Mouse (Mus musculus) neural tube, embryonic 15.5 days (tissue): ENCODE results near the gene Dnajb12. TPM values are rescaled to one million over a fixed set of nuclear protein-coding genes. Genes with fewer than 3 reads are reported as not detected.

Experiments
- ATAC-seq: fragments of 200-750 bp; cut with Nextera tagmentation; 2 replicates; pipeline ENCODE4 v1.8.0; 2017; ENCODE audit warnings: mild to moderate bottlenecking, moderate TSS enrichment, moderate library complexity; ENCODE audit not compliant: low FRiP score
- H3K27ac ChIP-seq: fragments of 300-500 bp; sonication (generic); replicated peaks from 2 replicates; pipeline ENCODE4 v1.5.1; 2015; ENCODE audit warnings: mild to moderate bottlenecking, inconsistent platforms
- H3K27me3 ChIP-seq: fragments of 300-500 bp; sonication (generic); replicated peaks from 2 replicates; pipeline ENCODE4 v1.6.1; 2015; ENCODE audit warnings: inconsistent platforms
- H3K36me3 ChIP-seq: fragments of 300-500 bp; sonication (generic); 2 replicates; pipeline ENCODE4 v1.6.1; 2015; ENCODE audit warnings: inconsistent platforms
- H3K4me1 ChIP-seq: fragments of 300-500 bp; sonication (generic); 2 replicates; pipeline ENCODE4 v1.6.1; 2015; ENCODE audit warnings: inconsistent platforms
- H3K4me2 ChIP-seq: fragments of 300-500 bp; sonication (generic); 2 replicates; pipeline ENCODE4 v1.6.1; 2015; ENCODE audit warnings: inconsistent platforms, mild to moderate bottlenecking, moderate library complexity
- H3K4me3 ChIP-seq: fragments of 300-500 bp; sonication (generic); replicated peaks from 2 replicates; pipeline ENCODE4 v1.5.1; 2015; ENCODE audit warnings: mild to moderate bottlenecking, inconsistent platforms
- H3K9ac ChIP-seq: fragments of 300-500 bp; sonication (generic); replicated peaks from 2 replicates; pipeline ENCODE4 v1.6.1; 2015; ENCODE audit warnings: mild to moderate bottlenecking, inconsistent platforms
- H3K9me3 ChIP-seq: fragments of 300-500 bp; sonication (generic); replicated peaks from 2 replicates; pipeline ENCODE4 v1.6.1; 2016; ENCODE audit warnings: inconsistent platforms
- WGBS: fragments of 180-500 bp; shearing (Covaris S2); methylation state at CpG from one replicate; pipeline ENCODE4 v1.1.7; 2015; ENCODE audit warnings: mixed read lengths; 5-methylcytosine and 5-hydroxymethylcytosine counted together
- polyA plus RNA-seq: library from polyadenylated mRNA; unstranded; fragments of >200 nt; fragmentation: Nextera tagmentation; extraction: Ambion mirVana; gene quantifications from 2 replicates; pipeline ENCODE4 v1.2.1, GENCODE M21; 2015

Dnajb12 gene
- 17.2 and 20.6 TPM in 2 replicates for polyA plus RNA-seq

DNA sequence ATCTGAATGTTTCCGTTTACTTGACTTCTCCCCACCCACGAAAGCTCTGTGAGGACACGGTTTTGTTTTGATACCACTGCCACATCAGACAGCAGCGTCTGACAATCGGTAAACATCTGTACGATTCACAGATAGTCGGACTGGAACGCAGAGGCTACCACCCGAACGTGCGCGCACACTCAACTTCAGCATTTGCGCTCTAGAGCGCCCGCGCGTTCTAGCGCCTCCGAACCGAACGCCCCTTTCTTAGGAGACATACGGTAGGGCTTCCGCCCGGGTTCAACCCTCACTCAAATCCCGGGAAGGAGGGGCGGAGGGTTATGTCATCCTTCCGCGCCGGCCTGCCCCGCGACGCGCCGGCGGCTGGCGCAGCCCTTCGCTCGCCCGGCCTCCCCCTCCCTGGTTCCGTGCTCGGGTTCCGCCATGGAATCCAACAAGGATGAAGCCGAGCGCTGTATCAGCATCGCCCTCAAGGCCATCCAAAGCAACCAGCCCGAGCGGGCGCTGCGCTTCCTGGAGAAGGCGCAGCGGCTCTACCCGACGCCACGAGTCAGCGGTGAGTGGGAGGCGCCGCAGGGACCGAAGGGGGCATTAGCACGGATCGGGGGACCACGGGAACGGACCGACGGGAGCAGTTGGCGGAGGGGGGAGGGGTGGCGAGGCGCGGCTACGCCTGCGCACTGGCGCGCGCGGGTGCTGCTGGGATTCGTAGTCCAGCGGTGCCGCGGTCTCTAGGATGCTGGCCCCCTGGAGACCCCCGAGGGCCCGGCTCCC lies at the start of gene Dnajb12:
TSS of gene Dnajb12 (plus strand) at position 302 of the 774 bp plus-strand sequence.
- WGBS, result under 1% methylated on average over 77 of the region's 80 CpGs

DNA sequence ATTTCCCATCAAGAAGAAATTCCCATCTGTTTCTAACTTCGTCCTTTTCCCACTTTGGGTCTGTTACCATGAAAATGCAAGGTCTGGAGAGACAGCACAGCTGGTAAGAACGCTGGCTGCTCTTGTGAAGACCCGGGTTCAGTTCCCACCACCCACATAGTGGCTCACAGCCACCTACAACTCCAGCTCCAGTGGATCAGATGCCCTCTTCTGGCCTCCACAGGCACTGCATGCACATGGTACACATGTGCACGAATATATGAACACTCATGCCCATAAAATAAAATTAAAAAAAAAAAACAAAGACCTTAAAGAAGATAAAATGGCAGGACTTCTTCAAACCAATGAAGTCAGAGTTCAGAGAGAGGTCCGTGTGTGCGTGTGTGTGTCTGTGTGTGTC lies 49.5 kb upstream of the Dnajb12 start:
- no peak overlapping the region for H3K4me2 ChIP-seq
- H3K4me3 ChIP-seq, result no peak overlapping the region
- 97% methylated on average over 6 of the region's 6 CpGs for WGBS
- H3K27me3 ChIP-seq, result no peaks in the 10 kb centered on the region
- H3K4me1 ChIP-seq, result no peaks in the 10 kb centered on the region
- H3K27ac ChIP-seq, result no peak overlapping the region
- H3K36me3 ChIP-seq, result peaks cover 38% of the 10 kb centered on the region
- no peaks in the 10 kb centered on the region for H3K9me3 ChIP-seq
- no peak for ATAC-seq
- H3K9ac ChIP-seq, result no peak overlapping the region

More for the DNA sequence above, at the start of gene Dnajb12:
- 0 out of 2 replicates have a peak, but pooled peaks cover 7% of the 10 kb centered on the region for H3K36me3 ChIP-seq
- peaks cover 27% of the 10 kb centered on the region for H3K4me1 ChIP-seq
- H3K27me3 ChIP-seq, result no peaks in the 10 kb centered on the region
- peak; percentile 93 for ATAC-seq
- peak within 1 kb of the TSS; percentile 93 for H3K9ac ChIP-seq
- H3K4me2 ChIP-seq, result peak within 1 kb of the TSS; percentile 79
- peak within 1 kb of the TSS; percentile 57 for H3K4me3 ChIP-seq
- H3K27ac ChIP-seq, result peak within 1 kb of the TSS; percentile 100
- no peaks in the 10 kb centered on the region for H3K9me3 ChIP-seq

DNA sequence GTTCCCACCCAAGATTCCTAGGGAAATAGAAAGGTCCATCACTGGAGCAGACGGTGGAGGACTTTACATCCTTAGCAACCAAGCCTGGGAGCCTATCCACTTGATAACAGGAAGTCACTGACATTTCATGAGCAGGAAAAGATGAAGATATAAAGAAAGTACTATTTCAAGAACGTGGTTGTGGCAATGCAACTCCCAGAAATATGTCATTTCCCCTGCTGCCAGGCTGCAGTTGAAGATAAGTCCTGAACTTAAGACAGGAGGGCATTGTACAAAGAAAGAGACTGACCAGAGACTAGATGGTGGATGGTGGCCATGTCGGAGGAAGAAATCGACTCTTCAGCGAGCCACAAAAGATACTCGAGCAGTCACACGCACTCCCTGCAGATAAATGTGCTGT lies 47.4 kb upstream of the Dnajb12 start:
- no peaks in the 10 kb centered on the region for H3K27me3 ChIP-seq
- no peak overlapping the region for H3K4me2 ChIP-seq
- no peaks in the 10 kb centered on the region for H3K4me1 ChIP-seq
- no peak overlapping the region for H3K9ac ChIP-seq
- H3K4me3 ChIP-seq, result no peak overlapping the region
- no peak overlapping the region for H3K27ac ChIP-seq
- 91% methylated on average over 7 of the region's 7 CpGs for WGBS
- H3K36me3 ChIP-seq, result peaks cover 38% of the 10 kb centered on the region
- no peaks in the 10 kb centered on the region for H3K9me3 ChIP-seq
- no peak for ATAC-seq

DNA sequence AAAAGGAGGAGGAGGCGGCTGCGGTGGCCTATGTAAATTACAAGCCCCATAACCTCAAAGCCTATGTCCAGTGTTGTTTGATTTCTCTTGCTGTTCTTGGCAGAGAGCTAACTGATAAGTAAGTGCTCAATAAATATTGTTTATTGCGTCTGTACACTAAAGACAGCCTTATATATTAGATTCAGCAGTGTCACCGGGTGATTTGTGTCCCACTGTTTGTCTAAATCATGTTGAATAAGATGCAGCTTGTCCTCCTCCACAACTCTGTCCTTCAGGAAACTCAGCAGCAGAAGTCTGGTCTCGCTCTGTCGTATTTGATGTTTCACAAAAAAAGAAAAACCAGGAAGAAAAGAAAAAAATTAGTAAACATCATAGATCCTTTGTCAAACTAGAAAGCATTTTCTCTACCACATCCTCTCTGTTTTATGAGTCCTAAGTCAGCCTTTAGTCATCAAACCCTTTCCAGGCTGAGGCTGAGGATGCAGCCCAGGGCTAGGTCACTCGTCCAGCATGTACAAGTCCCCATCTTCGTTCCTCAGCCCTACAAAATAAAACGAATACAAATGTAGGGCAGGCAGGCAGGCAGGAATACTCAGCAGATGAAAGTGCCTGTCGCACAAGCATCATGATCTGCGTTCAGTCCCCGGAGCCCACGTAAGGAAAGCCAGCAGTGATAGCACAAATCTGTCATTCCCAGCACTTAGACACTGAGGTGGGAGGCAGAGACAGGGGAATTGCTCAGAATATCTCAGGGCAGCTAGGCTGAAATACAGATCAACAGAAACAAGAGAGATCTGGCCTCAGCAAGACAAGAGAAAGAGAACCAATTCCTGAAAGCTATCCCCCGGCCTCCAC lies 43.8 kb upstream of the Dnajb12 start:
- H3K4me2 ChIP-seq, result no peak overlapping the region
- no peaks in the 10 kb centered on the region for H3K4me1 ChIP-seq
- no peak overlapping the region for H3K27ac ChIP-seq
- WGBS, result 80% methylated on average over 14 of the region's 14 CpGs
- no peak overlapping the region for H3K4me3 ChIP-seq
- no peaks in the 10 kb centered on the region for H3K9me3 ChIP-seq
- no peaks in the 10 kb centered on the region for H3K27me3 ChIP-seq
- ATAC-seq, result no peak; the same call in 1 of the 2 replicates
- no peak overlapping the region for H3K9ac ChIP-seq
- H3K36me3 ChIP-seq, result 0 out of 2 replicates have a peak, but pooled peaks cover 9% of the 10 kb centered on the region

DNA sequence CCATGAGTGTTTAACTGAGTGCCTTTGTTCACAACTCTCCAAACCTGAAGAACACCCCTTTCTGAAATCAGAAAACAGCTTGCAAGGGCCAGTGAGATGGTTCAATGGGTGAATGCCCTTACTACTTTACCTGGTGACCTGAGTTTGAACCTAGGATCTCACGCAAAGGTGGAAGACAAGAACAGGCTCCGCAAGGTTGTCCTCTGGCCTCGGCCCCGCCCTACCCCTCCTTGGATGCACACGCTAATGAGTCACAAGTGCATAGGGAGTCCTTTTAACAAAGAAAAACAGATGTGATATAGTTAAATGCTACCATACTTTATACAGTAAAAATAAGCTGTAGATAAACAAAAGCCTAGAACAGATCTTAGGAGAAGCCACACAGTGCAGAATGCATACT lies 41.9 kb upstream of the Dnajb12 start:
- WGBS, result 96% methylated on average over 5 of the region's 5 CpGs
- H3K4me3 ChIP-seq, result no peak overlapping the region
- H3K36me3 ChIP-seq, result 0 out of 2 replicates have a peak, but pooled peaks cover 8% of the 10 kb centered on the region
- no peaks in the 10 kb centered on the region for H3K9me3 ChIP-seq
- H3K27me3 ChIP-seq, result no peaks in the 10 kb centered on the region
- H3K27ac ChIP-seq, result no peak overlapping the region
- no peak overlapping the region for H3K4me2 ChIP-seq
- no peak for ATAC-seq
- no peak overlapping the region for H3K9ac ChIP-seq
- no peaks in the 10 kb centered on the region for H3K4me1 ChIP-seq

DNA sequence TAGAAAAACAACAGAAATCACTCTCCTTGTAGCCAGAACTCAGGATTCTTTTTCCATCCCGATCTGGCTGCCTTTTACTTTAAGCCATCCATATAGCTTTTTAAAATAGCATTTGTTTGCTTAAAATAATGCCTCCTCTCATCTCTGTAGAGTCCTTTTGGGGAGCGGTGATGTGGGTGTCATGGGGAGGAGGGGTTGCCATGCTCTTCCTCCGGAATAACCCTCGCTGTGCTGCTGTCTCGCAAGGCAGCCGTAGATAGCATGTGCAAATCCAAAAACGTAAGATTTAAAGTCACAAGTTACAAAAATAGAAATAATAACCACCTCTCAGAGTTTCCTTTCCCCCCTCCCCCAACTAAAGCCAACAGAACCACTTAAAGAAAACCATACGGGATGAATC lies 37.9 kb upstream of the Dnajb12 start:
- no peak overlapping the region for H3K4me2 ChIP-seq
- H3K4me3 ChIP-seq, result no peak overlapping the region
- H3K27me3 ChIP-seq, result no peaks in the 10 kb centered on the region
- no peaks in the 10 kb centered on the region for H3K9me3 ChIP-seq
- 96% methylated on average over 8 of the region's 8 CpGs for whole genome bisulfite sequencing
- H3K4me1 ChIP-seq, result peaks cover 23% of the 10 kb centered on the region
- H3K9ac ChIP-seq, result no peak overlapping the region
- no peak for ATAC-seq
- H3K36me3 ChIP-seq, result 0 out of 2 replicates have a peak, but pooled peaks cover 3% of the 10 kb centered on the region
- H3K27ac ChIP-seq, result no peak overlapping the region

DNA sequence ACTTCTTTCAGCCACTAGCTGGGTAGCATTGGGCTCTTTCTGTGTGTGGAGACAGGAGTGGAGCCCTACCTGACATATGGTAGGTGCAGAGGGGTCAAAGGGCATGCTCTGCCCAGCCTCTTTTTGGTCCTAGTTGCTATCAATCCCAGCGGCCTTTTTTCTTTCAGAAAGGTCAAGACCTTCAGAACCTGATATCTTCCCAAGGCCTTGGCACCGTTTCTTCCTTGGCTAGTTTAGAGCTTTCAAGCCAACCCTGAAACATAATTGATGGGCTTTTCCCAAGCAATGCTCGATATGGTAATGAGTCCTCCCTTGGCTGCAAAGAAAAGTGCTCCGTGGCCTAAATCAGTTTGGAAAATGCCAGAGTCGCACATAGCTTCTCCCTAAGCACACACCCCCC lies 36.2 kb upstream of the Dnajb12 start:
- H3K4me1 ChIP-seq, result peaks cover 23% of the 10 kb centered on the region
- 0 out of 2 replicates have a peak, but pooled peaks cover 3% of the 10 kb centered on the region for H3K36me3 ChIP-seq
- H3K27me3 ChIP-seq, result no peaks in the 10 kb centered on the region
- no peak overlapping the region for H3K4me2 ChIP-seq
- H3K27ac ChIP-seq, result no peak overlapping the region
- H3K9me3 ChIP-seq, result no peaks in the 10 kb centered on the region
- H3K4me3 ChIP-seq, result no peak overlapping the region
- no peak for ATAC-seq
- 18% methylated on average over 5 of the region's 5 CpGs for WGBS
- no peak overlapping the region for H3K9ac ChIP-seq

DNA sequence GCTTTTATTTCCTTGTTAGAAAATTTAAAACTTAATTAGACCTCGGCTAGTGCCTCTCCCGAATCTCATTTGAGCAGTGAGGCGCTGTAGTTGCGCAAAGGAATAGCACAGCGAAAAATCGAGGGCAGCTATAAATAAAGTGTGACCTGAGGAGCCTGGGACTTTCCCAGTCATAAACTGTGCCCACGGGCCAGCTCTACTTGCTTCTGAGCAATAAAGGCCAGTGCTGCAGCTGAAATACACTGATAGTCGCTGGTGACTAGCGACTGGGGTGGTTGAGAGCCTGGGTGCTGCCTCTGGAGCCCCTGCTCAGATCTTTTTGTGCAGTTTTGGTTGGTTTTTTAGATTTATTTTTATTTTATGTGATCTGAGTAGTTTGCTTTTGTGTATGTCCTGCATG lies 34.7 kb upstream of the Dnajb12 start:
- Histone ChIP-seq H3K4me1 (peaks cover 26% of the 10 kb centered on the region), H3K27me3 (no peaks in the 10 kb centered on the region), H3K4me3 (no peak overlapping the region), H3K9ac (no peak overlapping the region), H3K36me3 (0 out of 2 replicates have a peak, but pooled peaks cover 3% of the 10 kb centered on the region), H3K9me3 (no peaks in the 10 kb centered on the region), H3K4me2 (no peak overlapping the region), H3K27ac (no peak overlapping the region)
- 44% methylated on average over 9 of the region's 9 CpGs for whole genome bisulfite sequencing
- ATAC-seq, result 0 out of 2 replicates have a peak, but pooled peaks have one; percentile 28

DNA sequence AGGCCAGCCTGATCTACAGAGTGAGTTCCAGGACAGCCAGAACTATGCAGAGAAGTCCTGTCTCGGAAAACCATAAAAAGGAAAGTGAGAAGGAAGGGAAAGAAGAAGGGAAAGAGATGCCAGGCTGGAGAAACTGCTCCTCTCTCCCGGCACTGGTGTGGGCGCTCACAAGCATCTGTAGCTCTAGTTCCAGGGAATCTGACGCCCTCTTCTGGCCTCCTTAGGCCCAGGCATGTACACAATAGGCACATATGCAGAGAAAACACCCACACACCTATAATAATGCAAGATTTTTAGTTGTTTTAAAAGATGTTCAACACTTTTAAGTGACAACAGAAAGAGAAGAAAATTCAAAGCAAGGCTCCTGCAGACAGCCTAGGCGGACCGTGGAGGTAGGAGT lies 32.9 kb upstream of the Dnajb12 start:
- 0 out of 2 replicates have a peak, but pooled peaks cover 3% of the 10 kb centered on the region for H3K36me3 ChIP-seq
- H3K27me3 ChIP-seq, result no peaks in the 10 kb centered on the region
- peaks cover 26% of the 10 kb centered on the region for H3K4me1 ChIP-seq
- H3K27ac ChIP-seq, result no peak overlapping the region
- WGBS, result 79% methylated on average over 6 of the region's 6 CpGs
- no peak overlapping the region for H3K9ac ChIP-seq
- H3K4me2 ChIP-seq, result no peak overlapping the region
- H3K9me3 ChIP-seq, result no peaks in the 10 kb centered on the region
- no peak for ATAC-seq
- no peak overlapping the region for H3K4me3 ChIP-seq

DNA sequence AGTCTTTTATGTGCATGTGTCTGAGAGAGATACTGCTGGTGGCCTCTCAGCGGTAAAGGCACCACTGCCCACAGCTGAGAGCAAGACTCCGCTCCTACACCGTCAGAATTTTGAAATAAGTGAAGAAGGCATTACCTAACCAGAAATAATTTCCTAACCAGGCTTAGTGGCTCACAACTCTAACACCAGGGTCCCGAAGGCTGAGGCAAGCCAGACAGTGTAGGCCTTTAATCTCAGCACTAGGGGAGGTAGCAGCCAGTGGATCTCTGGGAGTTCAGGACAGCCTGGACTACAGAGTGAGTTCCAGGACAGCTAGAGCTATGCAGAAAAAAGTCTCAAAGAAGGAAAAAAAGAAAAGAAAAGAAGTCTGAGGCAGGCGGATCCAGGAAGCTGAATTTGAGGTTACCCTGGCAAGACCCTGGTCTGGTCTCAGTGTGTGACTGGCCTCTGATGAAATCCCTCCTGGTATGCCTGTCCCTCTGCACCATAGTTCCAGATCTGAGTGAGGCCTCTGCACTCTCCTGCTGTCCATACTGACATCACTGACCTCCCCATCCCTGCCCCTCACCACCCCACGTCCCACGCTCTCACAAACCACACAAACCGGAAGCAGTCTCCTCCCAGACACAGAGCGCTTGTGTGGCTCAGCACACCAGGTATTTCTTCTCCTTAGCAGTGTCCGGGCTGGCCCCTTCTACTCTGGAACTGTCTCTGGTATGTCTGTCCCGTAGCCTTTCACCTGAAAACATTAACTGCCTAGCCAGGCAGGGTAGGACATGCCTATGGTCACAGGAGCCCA lies 31.1 kb upstream of the Dnajb12 start:
- Histone ChIP-seq H3K9me3 (no peaks in the 10 kb centered on the region), H3K9ac (no peak overlapping the region), H3K27me3 (no peaks in the 10 kb centered on the region), H3K4me3 (no peak overlapping the region), H3K4me2 (no peak overlapping the region), H3K4me1 (peaks cover 21% of the 10 kb centered on the region), H3K36me3 (no peaks in the 10 kb centered on the region), H3K27ac (no peak overlapping the region)
- ATAC-seq, result no peak
- WGBS, result 86% methylated on average over 11 of the region's 11 CpGs

DNA sequence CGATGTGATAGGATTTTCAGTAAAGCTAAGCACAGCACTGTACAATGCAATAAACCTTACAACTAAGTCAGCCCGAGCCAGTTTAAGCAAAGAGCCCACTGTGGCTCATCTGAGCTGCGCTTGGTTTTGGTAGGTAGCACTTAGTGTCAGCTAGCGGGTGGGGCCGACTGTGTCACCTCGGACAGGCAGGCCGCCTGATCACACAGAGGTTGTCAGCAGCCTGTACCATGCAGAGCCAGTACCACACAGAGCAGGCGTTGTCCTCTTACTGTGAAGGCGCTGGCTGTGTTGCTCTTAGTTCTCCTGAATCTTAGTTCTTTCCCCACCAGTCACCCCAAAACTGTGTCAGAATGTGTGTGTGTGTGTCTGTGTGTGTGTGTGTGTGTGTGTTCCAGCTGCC lies 30.4 kb upstream of the Dnajb12 start:
- Histone ChIP-seq H3K4me2 (no peak overlapping the region), H3K4me1 (peaks cover 15% of the 10 kb centered on the region), H3K36me3 (no peaks in the 10 kb centered on the region), H3K9ac (no peak overlapping the region), H3K27ac (no peak overlapping the region), H3K9me3 (no peaks in the 10 kb centered on the region), H3K4me3 (no peak overlapping the region), H3K27me3 (no peaks in the 10 kb centered on the region)
- no peak for ATAC-seq
- WGBS, result 74% methylated on average over 9 of the region's 9 CpGs
